Mouse (Mus musculus) spleen, postnatal 10 days (tissue): ENCODE measurements around the gene Gm4175.
"Not testable (repeated sequence)": the region's sequence is repeated elsewhere in the genome, so short reads cannot be mapped to it uniquely, and the experiment has no call there.

Experiments used
- DNase-seq, 2 experiments: peaks; one replicate each; pipeline ENCODE4 v3.0.0; 2021 to 2022; ENCODE audit warnings: low spot score in 2 of 2

Gm4175 gene

DNA sequence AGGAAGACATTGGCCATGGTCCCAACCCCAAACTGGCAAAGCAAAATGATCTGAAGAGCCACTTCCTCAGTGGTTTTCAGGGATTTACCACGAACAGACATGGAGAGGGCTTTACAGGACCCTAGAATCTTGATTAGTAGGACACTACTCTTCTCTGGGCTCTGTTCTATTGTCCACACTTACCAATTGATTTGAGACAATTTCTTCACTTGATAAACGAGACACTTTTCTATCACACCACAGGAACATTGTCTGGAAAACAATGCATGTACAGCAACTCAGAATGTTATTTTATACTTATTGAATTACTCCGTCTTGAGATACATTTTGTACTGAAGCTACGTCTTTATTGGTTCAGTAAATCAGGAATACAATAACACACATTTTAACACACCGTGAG is at the start of gene Gm4175:
TSS of gene Gm4175 (minus strand) at position 101 of the 400 bp plus-strand sequence.
- DNase-seq, result not testable (repeated sequence)

DNA sequence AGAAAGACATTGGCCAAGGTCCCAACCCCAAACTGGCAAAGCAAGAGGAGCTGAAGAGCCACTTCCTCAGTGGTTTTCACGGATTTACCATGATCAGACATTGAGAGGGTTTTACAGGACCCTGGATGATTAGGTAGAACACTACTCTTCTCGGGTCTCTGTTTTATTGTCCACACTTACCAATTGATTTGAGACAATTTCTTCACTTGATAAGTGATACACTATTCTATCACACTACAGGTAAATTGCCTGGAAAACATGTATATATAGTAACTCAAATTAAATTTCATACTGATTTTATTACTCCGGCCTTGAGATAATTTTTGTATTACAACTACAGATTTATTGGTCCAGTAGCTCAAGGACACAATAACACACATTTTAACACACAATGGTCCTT is 35.4 kb upstream of the Gm4175 start, which contains the start of gene Gm4177:
TSS of gene Gm4177 (minus strand) at position 101 of the 400 bp plus-strand sequence.
- not testable (repeated sequence) for DNase-seq
